In the genomic region with DNA sequence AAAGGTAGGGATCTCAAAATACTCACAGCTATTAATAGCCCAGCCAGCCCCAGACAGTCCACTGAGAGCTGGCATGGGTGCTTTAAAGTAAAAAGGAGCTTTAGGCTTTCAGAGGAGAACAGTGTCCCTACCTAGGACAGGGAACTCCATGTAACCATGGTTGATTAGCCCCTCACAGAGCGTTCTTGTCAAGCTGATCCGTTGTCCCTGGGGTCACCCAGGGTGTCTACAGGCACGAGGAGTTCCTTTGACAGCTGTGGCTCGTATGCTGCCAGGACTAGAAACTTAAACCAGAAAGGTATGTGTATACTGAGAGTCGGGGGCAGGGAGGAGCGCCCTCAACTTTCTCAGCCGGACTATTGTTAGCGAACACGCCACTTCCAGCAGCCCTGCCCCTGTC, we compare ENCODE assay signal across 8 mouse cellular contexts. TPM values are rescaled to one million over a fixed set of nuclear protein-coding genes. Genes with fewer than 3 reads are reported as not detected.
DNase-seq lines count a peak whose midpoint lies in the region; ATAC-seq lines count a peak whose summit lies in the region.

No protein-coding gene starts in this region.

- H3K4me2 ChIP-seq in lung, embryonic 16.5 days (ENCODE audit: low read depth, low read length): peak overlapping the region; percentile 88
- peak overlapping the region; percentile 88 for H3K4me2 ChIP-seq in limb, embryonic 12.5 days
- peak overlapping the region; percentile 63 for H3K4me2 ChIP-seq in stomach, embryonic 16.5 days (ENCODE audit: low read depth, low read length)

- peaks cover 29% of the 10 kb centered on the region for H3K36me3 ChIP-seq in lung, embryonic 16.5 days (ENCODE audit: control insufficient read depth, insufficient read depth, low read length)
- peaks cover 55% of the 10 kb centered on the region for H3K36me3 ChIP-seq in limb, embryonic 12.5 days
- H3K36me3 ChIP-seq in stomach, embryonic 16.5 days (ENCODE audit: control insufficient read depth, insufficient read depth, low read length): peaks cover 15% of the 10 kb centered on the region; the same call in 1 of the 2 replicates

- peaks cover 27% of the 10 kb centered on the region for H3K4me1 ChIP-seq in lung, embryonic 16.5 days (replicated peaks; ENCODE audit: control insufficient read depth, insufficient read depth, low read length)
- peaks cover 43% of the 10 kb centered on the region for H3K4me1 ChIP-seq in limb, embryonic 12.5 days (replicated peaks)
- H3K4me1 ChIP-seq in stomach, embryonic 16.5 days (ENCODE audit: control insufficient read depth, insufficient read depth, low read length): peaks cover 25% of the 10 kb centered on the region

- peak overlapping the region; percentile 74 for H3K9ac ChIP-seq in lung, embryonic 16.5 days (ENCODE audit: low read length)
- H3K9ac ChIP-seq in limb, embryonic 12.5 days (replicated peaks): peak overlapping the region; percentile 78
- H3K9ac ChIP-seq in stomach, embryonic 16.5 days (ENCODE audit: low read length): peak overlapping the region; percentile 72

- intact Hi-C loops in gastrocnemius, postnatal 14 days (cut with DNase I; ENCODE audit: low total_unique reads): no loop called here

- ATAC-seq in lung, embryonic 16.5 days (ENCODE audit: low read depth): no peak
- ATAC-seq in limb, embryonic 12.5 days (ENCODE audit: insufficient number of reproducible peaks, insufficient read depth, low FRiP score, low TSS enrichment, low read depth): no peak
- ATAC-seq in stomach, embryonic 16.5 days (ENCODE audit: insufficient read depth, low FRiP score): no peak

- 27% methylated on average over 9 of the region's 9 CpGs for WGBS in lung, embryonic 16.5 days
- WGBS in limb, embryonic 12.5 days: 61% methylated on average over 9 of the region's 9 CpGs
- 31% methylated on average over 9 of the region's 9 CpGs for WGBS in stomach, embryonic 16.5 days

- H3K27ac ChIP-seq in lung, embryonic 16.5 days (ENCODE audit: low read length): no peak overlapping the region
- 0 out of 2 replicates have a peak overlapping the region, but pooled peaks have one; percentile 18 for H3K27ac ChIP-seq in limb, embryonic 12.5 days
- H3K27ac ChIP-seq in stomach, embryonic 16.5 days (ENCODE audit: low read length): peak overlapping the region; percentile 88; the same call in 1 of the 2 replicates

- DNase-seq in lung, postnatal 25 days (ENCODE audit: low spot score): no peak
- peak; percentile 42 for DNase-seq in gastrocnemius, postnatal 14 days
- DNase-seq in thymus, postnatal 4 days: no peak
- DNase-seq in right cerebral cortex, postnatal 14 days: no peak
- no peak for DNase-seq in testis, postnatal 14 days (ENCODE audit: low spot score)

- no peak overlapping the region for H3K4me3 ChIP-seq in lung, embryonic 16.5 days (ENCODE audit: low read length)
- peak overlapping the region; percentile 86 for H3K4me3 ChIP-seq in limb, embryonic 12.5 days (replicated peaks)
- peak overlapping the region; percentile 69 for H3K4me3 ChIP-seq in stomach, embryonic 16.5 days (replicated peaks; ENCODE audit: low read length)

- H3K9me3 ChIP-seq in lung, embryonic 16.5 days (ENCODE audit: control insufficient read depth, low read length): no peaks in the 10 kb centered on the region
- H3K9me3 ChIP-seq in limb, embryonic 12.5 days: no peaks in the 10 kb centered on the region
- no peaks in the 10 kb centered on the region for H3K9me3 ChIP-seq in stomach, embryonic 16.5 days (replicated peaks; ENCODE audit: control insufficient read depth, low read length)

- no peaks in the 10 kb centered on the region for H3K27me3 ChIP-seq in lung, embryonic 16.5 days (ENCODE audit: control insufficient read depth, insufficient read depth, low read depth, low read length)
- H3K27me3 ChIP-seq in limb, embryonic 12.5 days: no peaks in the 10 kb centered on the region
- no peaks in the 10 kb centered on the region for H3K27me3 ChIP-seq in stomach, embryonic 16.5 days (ENCODE audit: control insufficient read depth, insufficient read depth, low read length)

RNA-seq across cellular contexts. Expression of gene Mea1, which starts 0.3 kb away (rescaled TPM):
- 129 and 137 TPM in 2 replicates for polyA plus RNA-seq in lung, embryonic 16.5 days (2015; fragmentation: Nextera tagmentation; extraction: Ambion mirVana)
- total RNA-seq in gastrocnemius, postnatal 14 days (2021): 10 to 100 TPM; 46.2 to 57.6 TPM
- 137 and 150 TPM in 2 replicates for polyA plus RNA-seq in limb, embryonic 12.5 days (2016; fragmentation: Nextera tagmentation; extraction: Ambion mirVana)
- 148 and 160 TPM in 2 replicates for polyA plus RNA-seq in stomach, embryonic 16.5 days (2015; fragmentation: Nextera tagmentation; extraction: Ambion mirVana)

RNA-seq across cellular contexts. Expression of gene Klhdc3, which starts 1.8 kb away (rescaled TPM):
- 115 TPM in 2 replicates for polyA plus RNA-seq in lung, embryonic 16.5 days (2015; fragmentation: Nextera tagmentation; extraction: Ambion mirVana)
- total RNA-seq in gastrocnemius, postnatal 14 days (2021): 100 to 1,000 TPM; 150 to 154 TPM
- 117 and 122 TPM in 2 replicates for polyA plus RNA-seq in limb, embryonic 12.5 days (2016; fragmentation: Nextera tagmentation; extraction: Ambion mirVana)
- polyA plus RNA-seq in stomach, embryonic 16.5 days (2015; fragmentation: Nextera tagmentation; extraction: Ambion mirVana): 110 and 113 TPM in 2 replicates

RNA-seq across cellular contexts. Expression of gene Rrp36, which starts 4.8 kb away (rescaled TPM):
- polyA plus RNA-seq in lung, embryonic 16.5 days (2015; fragmentation: Nextera tagmentation; extraction: Ambion mirVana): 51.4 and 51.6 TPM in 2 replicates
- total RNA-seq in gastrocnemius, postnatal 14 days (2021): 10 to 100 TPM in 1 of 2 experiments, 1 to 10 TPM in 1; 9.5 to 11.8 TPM
- polyA plus RNA-seq in limb, embryonic 12.5 days (2016; fragmentation: Nextera tagmentation; extraction: Ambion mirVana): 68.8 and 70.0 TPM in 2 replicates
- 49.7 and 52.4 TPM in 2 replicates for polyA plus RNA-seq in stomach, embryonic 16.5 days (2015; fragmentation: Nextera tagmentation; extraction: Ambion mirVana)

RNA-seq across cellular contexts. Expression of gene Ppp2r5d, which starts 26.0 kb away (rescaled TPM):
- 90.7 and 94.7 TPM in 2 replicates for polyA plus RNA-seq in lung, embryonic 16.5 days (2015; fragmentation: Nextera tagmentation; extraction: Ambion mirVana)
- total RNA-seq in gastrocnemius, postnatal 14 days (2021): 10 to 100 TPM; 26.9 to 29.1 TPM
- 108 and 117 TPM in 2 replicates for polyA plus RNA-seq in limb, embryonic 12.5 days (2016; fragmentation: Nextera tagmentation; extraction: Ambion mirVana)
- polyA plus RNA-seq in stomach, embryonic 16.5 days (2015; fragmentation: Nextera tagmentation; extraction: Ambion mirVana): 71.7 and 82.4 TPM in 2 replicates

RNA-seq across cellular contexts. Expression of gene Cul7, which starts 28.8 kb away (rescaled TPM):
- 49.1 and 50.8 TPM in 2 replicates for polyA plus RNA-seq in lung, embryonic 16.5 days (2015; fragmentation: Nextera tagmentation; extraction: Ambion mirVana)
- total RNA-seq in gastrocnemius, postnatal 14 days (2021): 10 to 100 TPM; 20.1 to 25.5 TPM
- 56.1 and 60.1 TPM in 2 replicates for polyA plus RNA-seq in limb, embryonic 12.5 days (2016; fragmentation: Nextera tagmentation; extraction: Ambion mirVana)
- 51.2 and 54.8 TPM in 2 replicates for polyA plus RNA-seq in stomach, embryonic 16.5 days (2015; fragmentation: Nextera tagmentation; extraction: Ambion mirVana)
